Mouse (Mus musculus) embryonic facial prominence, embryonic 13.5 days (tissue): ENCODE data around the gene Bub1b. TPM values are rescaled to one million over a fixed set of nuclear protein-coding genes. Genes with fewer than 3 reads are reported as not detected.
"Not testable (repeated sequence)": the region's sequence is repeated elsewhere in the genome, so short reads cannot be mapped to it uniquely, and the experiment has no call there.

Experiments
- ATAC-seq: fragments of 200-750 bp; cut with Nextera tagmentation; 2 replicates; pipeline ENCODE4 v1.8.0; 2017; ENCODE audit warnings: low read depth; ENCODE audit not compliant: insufficient number of reproducible peaks, insufficient read depth, low FRiP score, low TSS enrichment
- H3K27ac ChIP-seq: fragments of 300-500 bp; sonication (generic); 2 replicates; pipeline ENCODE4 v1.5.1; 2015; ENCODE audit warnings: moderate library complexity, mild to moderate bottlenecking, inconsistent platforms
- H3K27me3 ChIP-seq: fragments of 300-500 bp; sonication (generic); 2 replicates; pipeline ENCODE4 v1.6.1; 2015; ENCODE audit warnings: mild to moderate bottlenecking, inconsistent platforms
- H3K36me3 ChIP-seq: fragments of 300-500 bp; sonication (generic); 2 replicates; pipeline ENCODE4 v1.6.1; 2015; ENCODE audit warnings: mild to moderate bottlenecking, inconsistent platforms
- H3K4me1 ChIP-seq: fragments of 300-500 bp; sonication (generic); 2 replicates; pipeline ENCODE4 v1.6.1; 2015; ENCODE audit warnings: inconsistent platforms
- H3K4me2 ChIP-seq: fragments of 300-500 bp; sonication (generic); 2 replicates; pipeline ENCODE4 v1.6.1; 2015; ENCODE audit warnings: moderate library complexity, mild to moderate bottlenecking, inconsistent platforms
- H3K4me3 ChIP-seq: fragments of 300-500 bp; sonication (generic); 2 replicates; pipeline ENCODE4 v1.5.1; 2015; ENCODE audit warnings: mild to moderate bottlenecking, inconsistent platforms
- H3K9ac ChIP-seq: fragments of 300-500 bp; sonication (generic); 2 replicates; pipeline ENCODE4 v1.6.1; 2015; ENCODE audit warnings: mild to moderate bottlenecking, inconsistent platforms
- H3K9me3 ChIP-seq: fragments of 300-500 bp; sonication (generic); 2 replicates; pipeline ENCODE4 v1.6.1; 2016; ENCODE audit warnings: inconsistent platforms
- WGBS: fragments of 180-500 bp; shearing (Covaris S2); methylation state at CpG from one replicate; pipeline ENCODE4 v1.1.7; 2015; ENCODE audit warnings: mixed read lengths; 5-methylcytosine and 5-hydroxymethylcytosine counted together
- polyA plus RNA-seq: library from polyadenylated mRNA; unstranded; fragments of >200 nt; fragmentation: Nextera tagmentation; extraction: Ambion mirVana; gene quantifications from 2 replicates; pipeline ENCODE4 v1.2.1, GENCODE M21; 2015

Bub1b gene
- 78.0 and 79.2 TPM in 2 replicates for polyA plus RNA-seq

- Histone ChIP-seq H3K4me2 (peak within 1 kb of the TSS; percentile 77), H3K4me3 (peak within 1 kb of the TSS; percentile 71), H3K9ac (peak within 1 kb of the TSS; percentile 75), H3K27ac (peak within 1 kb of the TSS; percentile 35; the same call in 1 of the 2 replicates), H3K36me3 (peaks cover 23% of the 10 kb centered on the region), H3K27me3 (no peaks in the 10 kb centered on the region), H3K9me3 (no peaks in the 10 kb centered on the region), H3K4me1 (peaks cover 28% of the 10 kb centered on the region)
- WGBS = 6% methylated on average over 41 of the region's 41 CpGs
- peak; percentile 89 for ATAC-seq
Observed at GRCm38 (mm10) chr2:118597673-118598568, at the start of gene Bub1b. Bub1b (plus strand) TSS chr2:118598211.

- no peak for ATAC-seq
- Histone ChIP-seq H3K4me3 (peak overlapping the region; percentile 88), H3K27me3 (no peaks in the 10 kb centered on the region), H3K4me1 (peaks cover 59% of the 10 kb centered on the region), H3K4me2 (peak overlapping the region; percentile 91), H3K9me3 (no peaks in the 10 kb centered on the region), H3K36me3 (no peaks in the 10 kb centered on the region), H3K9ac (peak overlapping the region; percentile 86), H3K27ac (peak overlapping the region; percentile 76)
- WGBS = under 1% methylated on average over 18 of the region's 18 CpGs
Observed at GRCm38 (mm10) chr2:118548421-118549221, 49.4 kb upstream of the Bub1b start.

- Histone ChIP-seq H3K9ac (peak within 1 kb of the TSS; percentile 86), H3K9me3 (no peaks in the 10 kb centered on the region), H3K36me3 (no peaks in the 10 kb centered on the region), H3K4me1 (peaks cover 47% of the 10 kb centered on the region), H3K4me3 (peak within 1 kb of the TSS; percentile 88), H3K27me3 (no peaks in the 10 kb centered on the region), H3K27ac (peak within 1 kb of the TSS; percentile 76), H3K4me2 (peak within 1 kb of the TSS; percentile 91)
- ATAC-seq = peak; percentile 78
- WGBS = 2% methylated on average over 45 of the region's 45 CpGs
Observed at GRCm38 (mm10) chr2:118549507-118550473, 48.2 kb upstream of the Bub1b start, which contains the start of gene Bmf. Bmf (minus strand) TSS chr2:118549687.

- no peak overlapping the region for H3K27ac ChIP-seq
- H3K27me3 ChIP-seq = no peaks in the 10 kb centered on the region
- H3K9me3 ChIP-seq = no peaks in the 10 kb centered on the region
- no peak overlapping the region for H3K9ac ChIP-seq
- no peak for ATAC-seq
- H3K4me2 ChIP-seq = no peak overlapping the region
- WGBS = 52% methylated on average over 2 of the region's 2 CpGs
- peaks cover 30% of the 10 kb centered on the region for H3K4me1 ChIP-seq
- H3K36me3 ChIP-seq = no peaks in the 10 kb centered on the region
- no peak overlapping the region for H3K4me3 ChIP-seq
Observed at GRCm38 (mm10) chr2:118551606-118552005, 46.4 kb upstream of the Bub1b start.

- H3K9ac ChIP-seq = peak overlapping the region; percentile 64
- H3K4me2 ChIP-seq = peak overlapping the region; percentile 55
- H3K4me1 ChIP-seq, ATAC-seq, H3K9me3 ChIP-seq, H3K36me3 ChIP-seq, H3K27me3 ChIP-seq: not testable (repeated sequence)
- H3K4me3 ChIP-seq = peak overlapping the region; percentile 41
- 73% methylated on average over 15 of the region's 17 CpGs for WGBS
- H3K27ac ChIP-seq = peak overlapping the region; percentile 39; the same call in 1 of the 2 replicates
Observed at GRCm38 (mm10) chr2:118554356-118554990, 43.5 kb upstream of the Bub1b start.

- Histone ChIP-seq H3K9me3 (no peaks in the 10 kb centered on the region), H3K4me2 (no peak overlapping the region), H3K9ac (no peak overlapping the region), H3K4me3 (no peak overlapping the region), H3K4me1 (no peaks in the 10 kb centered on the region), H3K36me3 (no peaks in the 10 kb centered on the region), H3K27me3 (no peaks in the 10 kb centered on the region), H3K27ac (no peak overlapping the region)
- ATAC-seq = no peak
- WGBS = 94% methylated on average over 3 of the region's 3 CpGs
Observed at GRCm38 (mm10) chr2:118558426-118558825, 39.6 kb upstream of the Bub1b start.

- Histone ChIP-seq H3K9ac (no peak overlapping the region), H3K4me3 (no peak overlapping the region), H3K4me2 (no peak overlapping the region), H3K4me1 (no peaks in the 10 kb centered on the region), H3K27me3 (no peaks in the 10 kb centered on the region), H3K36me3 (0 out of 2 replicates have a peak, but pooled peaks cover 7% of the 10 kb centered on the region), H3K9me3 (no peaks in the 10 kb centered on the region), H3K27ac (no peak overlapping the region)
- WGBS = 78% methylated on average over 4 of the region's 4 CpGs
- ATAC-seq = no peak
Observed at GRCm38 (mm10) chr2:118562015-118562414, 36.0 kb upstream of the Bub1b start.

- ATAC-seq = no peak
- H3K36me3 ChIP-seq = 0 out of 2 replicates have a peak, but pooled peaks cover 7% of the 10 kb centered on the region
- 79% methylated on average over 3 of the region's 3 CpGs for WGBS
- H3K27me3 ChIP-seq = no peaks in the 10 kb centered on the region
- H3K4me2 ChIP-seq = no peak overlapping the region
- H3K9ac ChIP-seq = no peak overlapping the region
- no peaks in the 10 kb centered on the region for H3K4me1 ChIP-seq
- H3K9me3 ChIP-seq = no peaks in the 10 kb centered on the region
- no peak overlapping the region for H3K4me3 ChIP-seq
- H3K27ac ChIP-seq = no peak overlapping the region
Observed at GRCm38 (mm10) chr2:118562431-118562830, 35.6 kb upstream of the Bub1b start.

GRCm38 (mm10) chr2:118567179-118567578 is 30.8 kb upstream of the Bub1b start:
- no peak overlapping the region for H3K9ac ChIP-seq
- H3K36me3 ChIP-seq = 0 out of 2 replicates have a peak, but pooled peaks cover 7% of the 10 kb centered on the region
- H3K4me3 ChIP-seq = no peak overlapping the region
- no peak for ATAC-seq
- H3K27me3 ChIP-seq = no peaks in the 10 kb centered on the region
- WGBS = 90% methylated on average over 8 of the region's 8 CpGs
- no peak overlapping the region for H3K4me2 ChIP-seq
- 0 out of 2 replicates have a peak, but pooled peaks cover 3% of the 10 kb centered on the region for H3K4me1 ChIP-seq
- H3K9me3 ChIP-seq = no peaks in the 10 kb centered on the region
- H3K27ac ChIP-seq = no peak overlapping the region

GRCm38 (mm10) chr2:118570939-118571338 is 27.1 kb upstream of the Bub1b start:
- no peaks in the 10 kb centered on the region for H3K9me3 ChIP-seq
- no peak for ATAC-seq
- H3K4me2 ChIP-seq = no peak overlapping the region
- no peak overlapping the region for H3K9ac ChIP-seq
- H3K27ac ChIP-seq = no peak overlapping the region
- no peak overlapping the region for H3K4me3 ChIP-seq
- H3K27me3 ChIP-seq = no peaks in the 10 kb centered on the region
- WGBS = 83% methylated on average over 2 of the region's 2 CpGs
- 0 out of 2 replicates have a peak, but pooled peaks cover 3% of the 10 kb centered on the region for H3K4me1 ChIP-seq
- no peaks in the 10 kb centered on the region for H3K36me3 ChIP-seq
